In genomic region chr13:23759916-23760239, GRCm38 (mm10) we compare ENCODE assay signal across 9 mouse cellular contexts. TPM values are rescaled to one million over a fixed set of nuclear protein-coding genes. Genes with fewer than 3 reads are reported as not detected.
DNase-seq lines count a peak whose midpoint lies in the region; ATAC-seq and TF ChIP-seq lines count a peak whose summit lies in the region.
"Had no signal": no experiment of that assay in that cellular context is flagged by ENCODE, and none has a peak within 500 bp of the region (broad histone marks: within the 10 kb centered on the region; RNA-seq: fewer than 3 reads in every experiment).

No protein-coding gene starts in this region.

- no peak for TF ChIP-seq POLR2A in kidney, adult 2 months (IDR thresholded peaks at IDR 0.05; ENCODE audit: low read depth, low read length)
- TF ChIP-seq POLR2A in myocyte (IDR thresholded peaks at IDR 0.05; ENCODE audit: insufficient read length, low read depth): no peak

- 65% methylated on average over 1 of the region's 1 CpGs for WGBS in kidney, postnatal 0 days
- WGBS in kidney, adult 2 months: 65% methylated on average over 1 of the region's 1 CpGs
- 64% methylated on average over 1 of the region's 1 CpGs for WGBS in embryonic facial prominence, embryonic 11.5 days
- WGBS in intestine, embryonic 15.5 days: 82% methylated on average over 1 of the region's 1 CpGs

- no peak overlapping the region for H3ac ChIP-seq in myocyte (ENCODE audit: control insufficient read depth, insufficient read length)

- peak overlapping the region; percentile 89; the same call in 1 of the 2 replicates for H3K27ac ChIP-seq in kidney, postnatal 0 days
- H3K27ac ChIP-seq in kidney, adult 2 months (ENCODE audit: insufficient read depth, low read depth, low read length): no peak overlapping the region
- H3K27ac ChIP-seq in embryonic facial prominence, embryonic 11.5 days (replicated peaks; ENCODE audit: low read depth, low read length): peak overlapping the region; percentile 85; the same call in 1 of the 2 replicates
- H3K27ac ChIP-seq in intestine, embryonic 15.5 days: peak overlapping the region; percentile 84

- peak overlapping the region; percentile 42; the same call in 1 of the 2 replicates for H3K4me3 ChIP-seq in kidney, postnatal 0 days (replicated peaks; ENCODE audit: low read depth, low read length)
- H3K4me3 ChIP-seq in kidney, adult 2 months (ENCODE audit: insufficient read depth, low read depth, low read length): no peak overlapping the region
- no peak overlapping the region for H3K4me3 ChIP-seq in embryonic facial prominence, embryonic 11.5 days (ENCODE audit: low read depth, low read length)
- peak overlapping the region; percentile 42; the same call in 1 of the 2 replicates for H3K4me3 ChIP-seq in intestine, embryonic 15.5 days (replicated peaks)
- H3K4me3 ChIP-seq in myocyte: peak overlapping the region; percentile 29

- no peak for TF ChIP-seq CTCF in kidney, postnatal 0 days (IDR thresholded peaks at IDR 0.05; ENCODE audit: low read depth)
- no peak for TF ChIP-seq CTCF in kidney, adult 2 months (conservative IDR thresholded peaks at IDR 0.05; ENCODE audit: insufficient read depth, insufficient read length, low read depth, low read length)

- no peaks in the 10 kb centered on the region for H3K79me2 ChIP-seq in myocyte (ENCODE audit: control insufficient read depth, insufficient read depth)

- H3K27me3 ChIP-seq in kidney, postnatal 0 days (ENCODE audit: insufficient read depth, low read length): no peaks in the 10 kb centered on the region
- no peaks in the 10 kb centered on the region for H3K27me3 ChIP-seq in kidney, adult 2 months (replicated peaks; ENCODE audit: control insufficient read depth, insufficient read depth, low read length)
- no peaks in the 10 kb centered on the region for H3K27me3 ChIP-seq in embryonic facial prominence, embryonic 11.5 days (ENCODE audit: control insufficient read depth, insufficient read depth, low read length)
- H3K27me3 ChIP-seq in intestine, embryonic 15.5 days (replicated peaks): no peaks in the 10 kb centered on the region
- no peaks in the 10 kb centered on the region for H3K27me3 ChIP-seq in myocyte (ENCODE audit: control insufficient read depth, insufficient read depth, insufficient read length)

- peak overlapping the region; percentile 76 for H3K4me2 ChIP-seq in kidney, postnatal 0 days (ENCODE audit: low read length)
- peak overlapping the region; percentile 67 for H3K4me2 ChIP-seq in embryonic facial prominence, embryonic 11.5 days (ENCODE audit: low read depth, low read length)
- H3K4me2 ChIP-seq in intestine, embryonic 15.5 days (replicated peaks): peak overlapping the region; percentile 86
- peak overlapping the region; percentile 96 for H3K4me2 ChIP-seq in myocyte (ENCODE audit: low read depth)

- H3K4me1 ChIP-seq in kidney, postnatal 0 days (replicated peaks; ENCODE audit: insufficient read depth, low read length): peaks cover 17% of the 10 kb centered on the region
- peaks cover 12% of the 10 kb centered on the region; the same call in 1 of the 2 replicates for H3K4me1 ChIP-seq in kidney, adult 2 months (ENCODE audit: control insufficient read depth, insufficient read depth, low read length)
- H3K4me1 ChIP-seq in embryonic facial prominence, embryonic 11.5 days (ENCODE audit: control insufficient read depth, insufficient read depth, low read length): no peaks in the 10 kb centered on the region
- H3K4me1 ChIP-seq in intestine, embryonic 15.5 days (replicated peaks): peaks cover 12% of the 10 kb centered on the region

- DNase-seq in kidney, postnatal 0 days (ENCODE audit: low spot score): no peak
- DNase-seq in kidney, adult 2 months: no peak
- no peak for DNase-seq in embryonic facial prominence, embryonic 11.5 days (ENCODE audit: low spot score)
- DNase-seq in gastrocnemius, postnatal 10 days: no peak
- DNase-seq in ovary, postnatal 14 days (ENCODE audit: low spot score): no peak
- DNase-seq in frontal cortex, adult 2 months (ENCODE audit: extremely low spot score in 1 of 2, low spot score in 1 of 2): no peak

- no peaks in the 10 kb centered on the region for H3K36me3 ChIP-seq in kidney, postnatal 0 days (ENCODE audit: insufficient read depth, low read length)
- H3K36me3 ChIP-seq in kidney, adult 2 months (ENCODE audit: control insufficient read depth, insufficient read depth, low read length): no peaks in the 10 kb centered on the region
- H3K36me3 ChIP-seq in embryonic facial prominence, embryonic 11.5 days (replicated peaks; ENCODE audit: control insufficient read depth, insufficient read depth, low read depth, low read length): no peaks in the 10 kb centered on the region
- H3K36me3 ChIP-seq in intestine, embryonic 15.5 days: no peaks in the 10 kb centered on the region
- no peaks in the 10 kb centered on the region for H3K36me3 ChIP-seq in myocyte (ENCODE audit: control insufficient read depth, insufficient read depth)

- ATAC-seq in kidney, postnatal 0 days (replicated peaks; ENCODE audit: low FRiP score, low read depth): no peak
- ATAC-seq in embryonic facial prominence, embryonic 11.5 days (replicated peaks; ENCODE audit: insufficient number of reproducible peaks, low FRiP score, low TSS enrichment, low read depth): no peak
- no peak for ATAC-seq in intestine, embryonic 15.5 days

- no peaks in the 10 kb centered on the region for H3K9me3 ChIP-seq in kidney, postnatal 0 days (replicated peaks; ENCODE audit: low read length)
- no peaks in the 10 kb centered on the region for H3K9me3 ChIP-seq in embryonic facial prominence, embryonic 11.5 days (replicated peaks; ENCODE audit: control insufficient read depth, low read length)
- H3K9me3 ChIP-seq in intestine, embryonic 15.5 days: no peaks in the 10 kb centered on the region

- 0 out of 2 replicates have a peak overlapping the region, but pooled peaks have one; percentile 59 for H3K9ac ChIP-seq in kidney, postnatal 0 days (ENCODE audit: low read depth, low read length)
- H3K9ac ChIP-seq in embryonic facial prominence, embryonic 11.5 days (replicated peaks; ENCODE audit: low read length): peak overlapping the region; percentile 64
- peak overlapping the region; percentile 44; the same call in 1 of the 2 replicates for H3K9ac ChIP-seq in intestine, embryonic 15.5 days

TF ChIP-seq in myocyte, 11 proteins besides CTCF, POLR2A, EP300 and RAD21:
- TF ChIP-seq E2F4 (IDR thresholded peaks at IDR 0.05; ENCODE audit: insufficient read depth) (no peak), MYOG (IDR thresholded peaks at IDR 0.05; ENCODE audit: control insufficient read depth in 1 of 3, insufficient read depth in 1 of 3, insufficient read length in 2 of 3, low read depth in 2 of 3) (no peak), SRF (IDR thresholded peaks at IDR 0.05; ENCODE audit: control insufficient read depth, insufficient read length, low read depth) (no peak), REST (IDR thresholded peaks at IDR 0.05; ENCODE audit: insufficient read depth, insufficient read length) (no peak)

RNA-seq across cellular contexts. Expression of gene Hist1h4a, which starts 1.2 kb away (rescaled TPM):
- not detected in 2 replicates for polyA plus RNA-seq in kidney, postnatal 0 days (2015; fragmentation: Nextera tagmentation; extraction: Ambion mirVana)
- 0.91 and 2.3 TPM in 2 replicates for polyA plus RNA-seq in kidney, adult 2 months (2012; rRNA removed)
- polyA plus RNA-seq in embryonic facial prominence, embryonic 11.5 days (2014; fragmentation: Nextera tagmentation; extraction: Ambion mirVana): not detected in 2 replicates
- 0.48 and 1.3 TPM in 2 replicates for polyA plus RNA-seq in intestine, embryonic 15.5 days (2015; fragmentation: Nextera tagmentation; extraction: Ambion mirVana)
- 4.2 TPM for polyA plus RNA-seq in myocyte (2012; fragmentation: generic; extraction: Trizol)
- 100 to 1,000 TPM; 140 to 160 TPM for total RNA-seq in gastrocnemius, postnatal 10 days (2021)
- 3.8 and 4.6 TPM in 2 replicates for polyA plus RNA-seq in frontal cortex, adult 2 months (2012; rRNA removed)
- polyA plus RNA-seq: liver, adult 2 months had no signal

RNA-seq across cellular contexts. Expression of gene Hist1h3a, which starts 2.3 kb away (rescaled TPM):
- polyA plus RNA-seq in kidney, postnatal 0 days (2015; fragmentation: Nextera tagmentation; extraction: Ambion mirVana): 5.2 and 6.7 TPM in 2 replicates
- polyA plus RNA-seq in kidney, adult 2 months (2012; rRNA removed): 0.74 and 1.5 TPM in 2 replicates
- 4.0 and 4.3 TPM in 2 replicates for polyA plus RNA-seq in embryonic facial prominence, embryonic 11.5 days (2014; fragmentation: Nextera tagmentation; extraction: Ambion mirVana)
- 4.3 and 6.4 TPM in 2 replicates for polyA plus RNA-seq in intestine, embryonic 15.5 days (2015; fragmentation: Nextera tagmentation; extraction: Ambion mirVana)
- polyA plus RNA-seq in myocyte (2012; fragmentation: generic; extraction: Trizol): 1.3 TPM
- 100 to 1,000 TPM; 159 to 176 TPM for total RNA-seq in gastrocnemius, postnatal 10 days (2021)
- polyA plus RNA-seq in frontal cortex, adult 2 months (2012; rRNA removed): 0.86 and 1.2 TPM in 2 replicates

RNA-seq across cellular contexts. Expression of gene Hist1h4b, which starts 3.1 kb away (rescaled TPM):
- 4.4 and 5.6 TPM in 2 replicates for polyA plus RNA-seq in kidney, postnatal 0 days (2015; fragmentation: Nextera tagmentation; extraction: Ambion mirVana)
- polyA plus RNA-seq in kidney, adult 2 months (2012; rRNA removed): 3.1 and 5.3 TPM in 2 replicates
- polyA plus RNA-seq in embryonic facial prominence, embryonic 11.5 days (2014; fragmentation: Nextera tagmentation; extraction: Ambion mirVana): 7.4 and 10.1 TPM in 2 replicates
- polyA plus RNA-seq in intestine, embryonic 15.5 days (2015; fragmentation: Nextera tagmentation; extraction: Ambion mirVana): 3.8 and 5.5 TPM in 2 replicates
- polyA plus RNA-seq in myocyte (2012; fragmentation: generic; extraction: Trizol): 5.5 TPM
- total RNA-seq in gastrocnemius, postnatal 10 days (2021): 100 to 1,000 TPM; 131 to 149 TPM
- polyA plus RNA-seq in frontal cortex, adult 2 months (2012; rRNA removed): 2.9 and 4.5 TPM in 2 replicates
- polyA plus RNA-seq: liver, adult 2 months had no signal

RNA-seq across cellular contexts. Expression of gene Hist1h1a, which starts 3.6 kb away (rescaled TPM):
- 1.3 and 1.8 TPM in 2 replicates for polyA plus RNA-seq in kidney, postnatal 0 days (2015; fragmentation: Nextera tagmentation; extraction: Ambion mirVana)
- 0.22 TPM in 1 of 2 replicates, not detected in the other for polyA plus RNA-seq in kidney, adult 2 months (2012; rRNA removed)
- polyA plus RNA-seq in embryonic facial prominence, embryonic 11.5 days (2014; fragmentation: Nextera tagmentation; extraction: Ambion mirVana): 4.5 and 5.0 TPM in 2 replicates
- 1.2 and 2.2 TPM in 2 replicates for polyA plus RNA-seq in intestine, embryonic 15.5 days (2015; fragmentation: Nextera tagmentation; extraction: Ambion mirVana)
- 0.98 TPM for polyA plus RNA-seq in myocyte (2012; fragmentation: generic; extraction: Trizol)
- 100 to 1,000 TPM; 124 to 147 TPM for total RNA-seq in gastrocnemius, postnatal 10 days (2021)
- 0.36 and 0.58 TPM in 2 replicates for polyA plus RNA-seq in frontal cortex, adult 2 months (2012; rRNA removed)

RNA-seq across cellular contexts. Expression of gene Hist1h3b, which starts 7.8 kb away (rescaled TPM):
- polyA plus RNA-seq in kidney, postnatal 0 days (2015; fragmentation: Nextera tagmentation; extraction: Ambion mirVana): 5.9 and 8.7 TPM in 2 replicates
- 0.88 and 1.4 TPM in 2 replicates for polyA plus RNA-seq in kidney, adult 2 months (2012; rRNA removed)
- polyA plus RNA-seq in embryonic facial prominence, embryonic 11.5 days (2014; fragmentation: Nextera tagmentation; extraction: Ambion mirVana): 8.3 and 10.5 TPM in 2 replicates
- polyA plus RNA-seq in intestine, embryonic 15.5 days (2015; fragmentation: Nextera tagmentation; extraction: Ambion mirVana): 6.4 and 9.2 TPM in 2 replicates
- polyA plus RNA-seq in myocyte (2012; fragmentation: generic; extraction: Trizol): 1.3 TPM
- total RNA-seq in gastrocnemius, postnatal 10 days (2021): 100 to 1,000 TPM; 213 to 261 TPM
- 0.76 and 1.1 TPM in 2 replicates for polyA plus RNA-seq in frontal cortex, adult 2 months (2012; rRNA removed)

Comparison
In these comparisons a context has a peak if more than half of its experiments do, and no peak if none do; other contexts are left out.
1. H3K4me3 ChIP-seq: peak in kidney, postnatal 0 days (single experiment), intestine, embryonic 15.5 days (single experiment) and myocyte (single experiment); none in kidney, adult 2 months (single experiment) and embryonic facial prominence, embryonic 11.5 days (single experiment).
2. Peak in every context shown above with its lines, with median percentiles within 50 percentile points of each other: H3K4me2 ChIP-seq and H3K9ac ChIP-seq.